Mouse (Mus musculus): ENCODE data around the gene Cyth1. TPM values are rescaled to one million over a fixed set of nuclear protein-coding genes. Genes with fewer than 3 reads are reported as not detected.

The Cyth1 gene
- total and polyA plus RNA-seq, 3 experiments: 30.7 to 56.0 (median 54.1) TPM

GRCm38 (mm10) chr11:118249012-118249383, 606 bp upstream of the Cyth1 start:
- WGBS: 2% methylated on average over 5 of the region's 5 CpGs

GRCm38 (mm10) chr11:118247359-118248095, 865 bp downstream of the Cyth1 start:
- intact Hi-C loops (cut with DNase I): loop anchor here (2.0 kb wide), 1 partner anchor 13 kb away; no protein-coding TSS in a partner anchor
- Histone ChIP-seq H3K4me1 (ENCODE audit: control insufficient read depth, insufficient read depth, low read length) (peaks cover 13% of the 10 kb centered on the region), H3K9ac (ENCODE audit: low read depth, low read length) (peak overlapping the region; percentile 90), H3K79me2 (replicated peaks; ENCODE audit: control insufficient read depth, insufficient read depth, low read length) (peaks cover 1% of the 10 kb centered on the region; the same call in 1 of the 2 replicates), H3K36me3 (ENCODE audit: control insufficient read depth, insufficient read depth, low read length) (peaks cover 10% of the 10 kb centered on the region), H3K4me3 (peak overlapping the region; percentile 79), H3K27ac (peak overlapping the region; percentile 98), H3K27me3 (ENCODE audit: control insufficient read depth, insufficient read depth, low read length) (no peaks in the 10 kb centered on the region)
- peak; percentile 77 to 79 for DNase-seq
- under 1% methylated on average over 43 of the region's 43 CpGs for WGBS
- peak; percentile 17; the same call in 1 of the 2 replicates for TF ChIP-seq POLR2A (IDR thresholded peaks at IDR 0.05; ENCODE audit: insufficient read depth, low read depth, low read length)
- peak; percentile 34 for TF ChIP-seq CTCF (IDR thresholded peaks at IDR 0.05)
- TF ChIP-seq EP300 (IDR thresholded peaks at IDR 0.05; ENCODE audit: insufficient read depth, low read depth, low read length): no peak

More at GRCm38 (mm10) chr11:118249012-118249383, 606 bp upstream of the Cyth1 start:
- peak overlapping the region; percentile 96 for H3K27ac ChIP-seq
- DNase-seq: no peak
- no peaks in the 10 kb centered on the region for H3K27me3 ChIP-seq (ENCODE audit: control insufficient read depth, insufficient read depth, low read length)
- TF ChIP-seq POLR2A (IDR thresholded peaks at IDR 0.05; ENCODE audit: insufficient read depth, low read depth, low read length) (peak; percentile 12; the same call in 1 of the 2 replicates), EP300 (IDR thresholded peaks at IDR 0.05; ENCODE audit: insufficient read depth, low read depth, low read length) (no peak), CTCF (IDR thresholded peaks at IDR 0.05) (peak; percentile 27)
- H3K9ac ChIP-seq (ENCODE audit: low read depth, low read length): peak overlapping the region; percentile 52
- intact Hi-C loops (cut with DNase I): loop anchor here (2.0 kb wide), 1 partner anchor 14 kb away; no protein-coding TSS in a partner anchor
- H3K4me3 ChIP-seq: peak overlapping the region; percentile 54
- H3K4me1 ChIP-seq (ENCODE audit: control insufficient read depth, insufficient read depth, low read length): peaks cover 12% of the 10 kb centered on the region
- peaks cover 1% of the 10 kb centered on the region; the same call in 1 of the 2 replicates for H3K79me2 ChIP-seq (replicated peaks; ENCODE audit: control insufficient read depth, insufficient read depth, low read length)
- peaks cover 7% of the 10 kb centered on the region; the same call in 1 of the 2 replicates for H3K36me3 ChIP-seq (ENCODE audit: control insufficient read depth, insufficient read depth, low read length)

DNA sequence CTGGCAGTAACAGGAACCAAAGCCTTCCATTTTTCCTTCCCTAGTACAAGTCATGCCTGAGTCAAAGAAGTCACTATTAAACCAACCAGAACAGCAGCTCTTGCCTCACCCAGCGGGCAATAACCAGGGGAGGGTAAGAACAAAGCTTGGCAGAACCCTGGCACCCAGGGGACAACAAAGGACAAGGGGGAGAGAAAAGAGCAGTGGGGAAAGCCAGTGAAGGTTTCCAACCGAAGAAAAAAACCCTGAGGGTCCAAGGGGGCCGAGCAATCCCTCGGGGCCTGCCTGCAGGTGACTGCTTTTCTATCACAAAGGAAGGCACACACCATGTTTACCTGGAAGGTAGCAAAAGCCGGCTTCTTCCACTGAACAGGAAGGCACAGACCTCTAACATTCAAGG, 1.7 kb downstream of the Cyth1 start:
- Histone ChIP-seq H3K27ac (peak overlapping the region; percentile 98), H3K79me2 (replicated peaks; ENCODE audit: control insufficient read depth, insufficient read depth, low read length) (peaks cover 1% of the 10 kb centered on the region; the same call in 1 of the 2 replicates), H3K36me3 (ENCODE audit: control insufficient read depth, insufficient read depth, low read length) (peaks cover 18% of the 10 kb centered on the region), H3K4me1 (ENCODE audit: control insufficient read depth, insufficient read depth, low read length) (peaks cover 19% of the 10 kb centered on the region), H3K9ac (ENCODE audit: low read depth, low read length) (peak overlapping the region; percentile 90), H3K27me3 (ENCODE audit: control insufficient read depth, insufficient read depth, low read length) (no peaks in the 10 kb centered on the region), H3K4me3 (peak overlapping the region; percentile 79)
- no peak for DNase-seq
- TF ChIP-seq EP300 (IDR thresholded peaks at IDR 0.05; ENCODE audit: insufficient read depth, low read depth, low read length) (no peak), CTCF (IDR thresholded peaks at IDR 0.05) (no peak), POLR2A (IDR thresholded peaks at IDR 0.05; ENCODE audit: insufficient read depth, low read depth, low read length) (no peak)
- intact Hi-C loops (cut with DNase I): no loop called here
- 36% methylated on average over 5 of the region's 5 CpGs for WGBS

DNA sequence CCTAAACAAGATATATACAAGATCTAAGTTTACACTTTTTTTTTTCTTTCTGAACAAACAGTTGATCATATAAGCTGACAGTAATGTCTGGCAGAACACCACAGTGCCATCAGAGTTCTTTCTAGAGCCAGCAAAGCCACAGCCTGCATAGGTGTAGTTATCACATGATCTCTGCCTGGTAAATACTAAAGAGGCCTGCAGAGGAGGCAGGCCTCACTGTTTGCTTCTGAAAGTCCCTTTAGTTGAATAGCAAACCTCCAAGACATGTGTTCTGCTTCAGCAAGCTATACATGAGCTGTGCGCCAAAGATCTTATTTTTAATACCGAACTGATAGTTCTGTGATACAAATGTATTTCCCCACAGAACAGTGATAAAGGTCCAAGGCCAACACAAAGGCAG, 3.3 kb downstream of the Cyth1 start:
- Histone ChIP-seq H3K4me3 (no peak overlapping the region), H3K36me3 (ENCODE audit: control insufficient read depth, insufficient read depth, low read length) (peaks cover 18% of the 10 kb centered on the region), H3K27me3 (ENCODE audit: control insufficient read depth, insufficient read depth, low read length) (no peaks in the 10 kb centered on the region), H3K9ac (ENCODE audit: low read depth, low read length) (no peak overlapping the region), H3K4me1 (ENCODE audit: control insufficient read depth, insufficient read depth, low read length) (peaks cover 27% of the 10 kb centered on the region), H3K27ac (no peak overlapping the region), H3K79me2 (replicated peaks; ENCODE audit: control insufficient read depth, insufficient read depth, low read length) (peaks cover 4% of the 10 kb centered on the region; the same call in 1 of the 2 replicates)
- intact Hi-C loops (cut with DNase I): no loop called here
- DNase-seq: no peak
- 76% methylated on average over 2 of the region's 2 CpGs for WGBS
- TF ChIP-seq POLR2A (IDR thresholded peaks at IDR 0.05; ENCODE audit: insufficient read depth, low read depth, low read length): no peak
- no peak for TF ChIP-seq CTCF (IDR thresholded peaks at IDR 0.05)
- TF ChIP-seq EP300 (IDR thresholded peaks at IDR 0.05; ENCODE audit: insufficient read depth, low read depth, low read length): no peak

DNA sequence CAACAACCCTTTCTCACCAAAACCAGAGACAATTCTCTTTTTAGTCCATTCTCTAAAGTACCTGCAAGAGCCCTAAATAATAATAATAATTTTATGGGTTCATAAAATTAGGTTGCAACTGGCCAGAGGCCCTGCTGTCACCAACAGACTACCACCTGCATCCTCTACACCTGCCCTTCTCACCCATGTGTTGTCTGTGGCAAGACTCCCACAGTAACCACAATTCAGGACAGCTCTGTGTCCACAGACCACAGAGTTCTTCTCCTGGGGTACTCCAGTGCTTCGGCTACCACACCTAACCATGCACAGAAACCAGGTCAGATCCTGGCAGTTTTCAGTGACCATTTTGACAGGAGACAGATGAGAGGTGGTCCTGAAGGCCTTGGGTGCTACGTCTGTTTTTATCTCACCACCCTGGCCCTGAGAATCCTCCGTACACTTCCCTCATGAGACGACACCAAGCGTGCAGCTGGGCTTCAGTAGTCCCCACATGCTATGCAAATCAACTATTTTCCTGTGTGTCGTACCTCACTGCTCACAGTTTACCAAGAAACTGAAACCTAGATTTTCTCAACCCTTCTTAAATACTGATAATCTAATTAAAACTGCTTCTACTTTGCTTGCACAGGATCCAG, 4.6 kb downstream of the Cyth1 start:
- H3K36me3 ChIP-seq (ENCODE audit: control insufficient read depth, insufficient read depth, low read length): peaks cover 16% of the 10 kb centered on the region
- H3K79me2 ChIP-seq (replicated peaks; ENCODE audit: control insufficient read depth, insufficient read depth, low read length): peaks cover 9% of the 10 kb centered on the region; the same call in 1 of the 2 replicates
- H3K4me1 ChIP-seq (ENCODE audit: control insufficient read depth, insufficient read depth, low read length): peaks cover 37% of the 10 kb centered on the region
- intact Hi-C loops (cut with DNase I): no loop called here
- no peak for DNase-seq
- no peak overlapping the region for H3K4me3 ChIP-seq
- TF ChIP-seq CTCF (IDR thresholded peaks at IDR 0.05): no peak
- TF ChIP-seq POLR2A (IDR thresholded peaks at IDR 0.05; ENCODE audit: insufficient read depth, low read depth, low read length): no peak
- H3K9ac ChIP-seq (ENCODE audit: low read depth, low read length): no peak overlapping the region
- 56% methylated on average over 6 of the region's 6 CpGs for WGBS
- no peaks in the 10 kb centered on the region for H3K27me3 ChIP-seq (ENCODE audit: control insufficient read depth, insufficient read depth, low read length)
- no peak overlapping the region; the same call in 1 of the 2 replicates for H3K27ac ChIP-seq
